Mouse (Mus musculus) embryonic fibroblast, embryonic 13.5 days (primary cell): Measurements from ENCODE around the gene Heatr5a.

ENCODE experiments used
- CTCF ChIP-seq: IDR thresholded peaks from 2 replicates; pipeline ENCODE4 v1.5.1; 2011; ENCODE audit warnings: mild to moderate bottlenecking, control low read depth, low read length, moderate library complexity, borderline replicate concordance; ENCODE audit not compliant: insufficient read depth
- POLR2A ChIP-seq: IDR thresholded peaks from 2 replicates; pipeline ENCODE4 v1.6.1; 2011; ENCODE audit warnings: low read depth, mild to moderate bottlenecking, control low read depth, low read length, moderate library complexity

DNA sequence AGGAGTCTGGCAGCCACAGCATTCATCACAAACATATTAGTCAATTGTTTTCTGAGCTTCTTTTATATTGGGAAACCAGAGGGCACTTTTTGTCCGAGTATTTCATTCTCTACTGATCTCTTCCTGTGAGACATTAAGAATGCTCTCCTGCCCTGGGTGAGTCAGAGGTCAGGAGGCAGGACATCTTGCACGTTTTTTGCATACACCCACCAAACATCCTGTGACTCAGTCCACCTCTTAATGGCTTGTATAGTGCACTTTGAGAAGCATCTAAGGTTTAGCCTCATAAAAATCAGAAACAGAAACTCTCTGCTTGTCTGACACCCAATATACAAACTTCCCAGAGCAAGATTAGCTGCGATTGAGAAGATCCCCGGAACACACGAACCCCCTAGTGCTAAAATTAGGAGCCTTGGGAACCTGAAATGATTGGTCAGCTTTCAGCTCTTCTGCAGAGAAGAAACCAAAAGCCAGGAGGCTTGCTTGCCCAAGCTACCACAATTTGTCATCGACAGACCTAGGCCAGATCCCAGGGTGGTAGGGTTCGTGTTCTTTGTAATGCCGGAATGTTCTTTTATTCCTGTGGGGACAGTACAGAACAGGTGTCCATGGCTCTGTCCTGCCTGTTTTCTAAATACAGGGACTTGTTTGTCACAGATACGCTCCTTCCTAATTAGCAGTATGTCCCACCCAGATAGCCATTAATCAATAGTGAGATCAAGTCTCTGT, 105.9 kb downstream of the Heatr5a start:
- TF ChIP-seq POLR2A (no peak), CTCF (no peak)
